Mouse (Mus musculus) lung, adult 18-20 months (tissue): ENCODE results near the gene Lrrc27.

Source experiments
- DNase-seq, 2 experiments: peaks; one replicate each; pipeline ENCODE4 v3.0.0; 2022; ENCODE audit warnings: mixed read lengths in 2 of 2

Lrrc27 gene

DNA sequence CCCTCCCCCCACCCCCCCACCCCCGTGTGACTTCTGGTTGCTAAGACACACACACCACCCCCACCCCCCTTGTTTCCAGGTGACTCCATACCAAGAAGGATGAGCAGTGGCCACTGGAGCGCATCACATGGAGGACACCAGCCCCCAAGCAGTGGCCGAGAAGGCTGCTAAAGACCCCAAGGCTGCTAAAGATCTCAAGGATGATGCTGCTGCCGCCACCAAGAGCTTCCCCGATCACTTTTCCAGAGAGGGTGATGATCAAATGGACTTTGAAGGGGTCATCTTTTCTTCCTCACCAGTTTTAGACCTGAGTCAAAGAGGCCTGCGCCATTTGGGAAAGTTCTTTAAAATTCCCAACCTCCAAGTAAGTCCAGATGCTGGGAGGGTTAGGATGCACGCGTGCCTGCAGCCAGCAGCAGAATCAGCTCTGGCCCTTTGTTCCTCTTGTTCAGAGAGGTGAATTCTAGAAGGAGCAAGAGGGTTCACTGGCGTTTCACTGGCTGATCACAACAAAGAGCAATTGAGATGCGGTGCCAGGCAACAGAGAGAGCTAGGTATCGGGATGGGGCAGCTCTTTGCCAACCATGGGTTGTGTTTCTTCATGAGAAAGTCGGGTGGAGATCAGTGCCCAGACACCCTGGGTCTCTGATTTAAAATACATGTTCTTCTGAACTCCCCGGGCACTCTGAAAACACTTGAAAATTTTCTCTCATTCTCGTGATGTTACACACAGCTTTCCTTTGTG, 2.0 kb downstream of the Lrrc27 start:
- no peak for DNase-seq

DNA sequence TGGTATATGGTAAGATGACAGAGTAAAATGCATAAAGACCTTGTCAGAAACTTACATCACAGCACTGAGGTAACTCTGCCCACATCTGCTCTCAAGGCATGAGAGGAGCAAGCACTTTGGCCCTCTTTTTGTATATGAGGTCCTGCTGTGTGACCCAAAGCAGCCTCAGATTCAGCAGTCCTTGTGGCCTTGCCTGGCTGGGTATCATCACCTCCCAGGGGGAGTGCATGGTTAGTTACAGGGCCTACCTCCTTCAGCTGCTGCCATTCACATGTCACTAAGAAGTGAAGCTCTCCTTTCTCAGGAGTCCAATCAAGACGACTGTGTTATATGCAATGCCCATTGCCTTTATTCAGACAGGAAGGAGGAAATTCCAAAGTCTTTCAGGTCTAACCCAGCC, 2.7 kb downstream of the Lrrc27 start:
- no peak for DNase-seq

DNA sequence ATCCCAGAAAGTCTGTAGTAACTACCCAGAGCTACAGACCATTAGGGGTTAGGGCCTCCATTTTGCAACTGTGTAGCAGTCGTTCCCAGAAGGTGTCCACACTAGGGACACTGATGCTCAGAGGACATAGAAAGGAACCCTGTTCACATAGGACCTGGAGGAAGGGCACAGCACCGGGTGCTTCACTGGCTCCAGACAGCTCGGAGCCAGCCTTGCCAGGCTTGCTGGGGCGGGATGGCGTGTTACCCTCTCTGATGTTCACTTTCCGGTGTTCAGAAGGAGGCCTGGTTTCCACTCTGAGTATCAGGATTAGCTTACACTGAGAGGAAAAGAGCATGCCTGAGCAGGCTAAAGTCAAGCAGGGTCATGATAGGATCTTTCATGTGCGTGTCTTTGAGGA, 3.2 kb downstream of the Lrrc27 start:
- no peak for DNase-seq

DNA sequence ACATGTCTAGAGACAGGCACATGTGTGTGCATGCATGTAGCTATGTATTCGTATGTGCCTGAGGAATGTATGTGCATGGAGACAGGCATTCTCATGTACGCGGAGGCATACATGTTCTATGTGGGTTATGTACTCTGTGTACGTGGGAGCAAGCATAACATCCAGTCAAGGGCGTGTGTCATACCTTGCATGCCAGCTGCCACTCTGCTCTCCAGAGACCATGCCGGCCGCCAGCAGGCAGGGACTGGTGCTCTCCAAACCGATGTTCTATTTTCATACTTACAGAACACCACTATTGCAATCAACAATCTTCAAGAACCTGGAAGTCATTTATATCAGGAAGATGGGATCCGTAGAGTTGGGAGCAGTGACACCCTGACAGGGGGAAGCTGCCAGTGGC, 3.7 kb downstream of the Lrrc27 start:
- DNase-seq: no peak

DNA sequence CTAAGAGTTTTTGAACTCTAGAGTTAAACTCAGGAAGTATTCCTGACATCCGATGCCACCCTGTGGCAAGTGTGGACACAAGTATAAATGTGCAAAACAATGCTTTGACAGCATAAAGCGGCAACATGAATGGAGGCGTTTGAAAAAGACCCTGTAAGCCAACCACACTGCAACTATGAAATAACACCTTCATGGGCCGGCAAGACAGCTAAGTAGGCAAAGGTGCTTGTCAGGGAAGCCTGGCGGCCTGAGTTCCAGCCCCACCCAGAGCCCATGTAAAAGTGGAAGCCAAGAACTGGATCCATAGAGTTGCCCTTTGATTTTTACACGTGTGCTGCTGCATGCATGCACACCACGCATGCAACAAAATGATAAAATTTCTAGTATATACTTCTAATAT, 4.3 kb downstream of the Lrrc27 start:
- DNase-seq: no peak

DNA sequence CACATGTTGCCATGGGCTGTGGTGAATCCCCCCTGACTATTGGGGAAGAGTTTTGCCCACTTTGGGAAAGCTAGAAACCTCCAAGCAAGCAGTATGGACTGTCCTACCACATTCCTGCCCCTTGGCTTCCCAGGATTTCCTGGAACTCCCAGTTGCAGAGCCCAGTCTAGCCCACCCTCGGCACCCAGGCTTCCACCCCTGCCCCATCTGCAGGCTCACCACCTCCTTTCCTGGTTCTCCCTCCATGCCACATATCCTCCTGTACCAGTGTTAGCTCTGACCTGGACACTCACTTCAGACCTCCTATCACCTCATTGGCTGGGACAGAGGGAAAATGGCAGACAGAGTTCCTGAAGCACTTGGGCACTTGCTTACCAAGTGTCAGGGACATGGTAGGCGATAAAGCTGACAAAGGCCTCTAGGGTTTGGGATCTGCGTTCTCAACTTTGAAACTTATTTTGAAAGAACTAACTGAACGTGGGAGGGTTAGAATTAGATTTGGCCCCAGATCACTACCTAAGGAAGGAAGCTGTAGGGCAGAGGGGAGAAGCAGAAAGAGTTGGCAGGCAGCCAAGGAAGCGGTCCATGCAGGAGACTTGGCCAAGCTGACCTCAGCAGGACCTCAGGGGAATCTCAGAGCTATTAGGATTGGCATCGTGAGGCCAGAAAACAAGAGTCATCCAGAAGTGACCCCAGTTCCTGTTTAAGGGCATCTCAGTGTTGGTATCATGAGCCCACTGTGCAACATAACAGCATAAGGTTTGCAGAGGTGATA, 6.0 kb downstream of the Lrrc27 start:
- no peak for DNase-seq

DNA sequence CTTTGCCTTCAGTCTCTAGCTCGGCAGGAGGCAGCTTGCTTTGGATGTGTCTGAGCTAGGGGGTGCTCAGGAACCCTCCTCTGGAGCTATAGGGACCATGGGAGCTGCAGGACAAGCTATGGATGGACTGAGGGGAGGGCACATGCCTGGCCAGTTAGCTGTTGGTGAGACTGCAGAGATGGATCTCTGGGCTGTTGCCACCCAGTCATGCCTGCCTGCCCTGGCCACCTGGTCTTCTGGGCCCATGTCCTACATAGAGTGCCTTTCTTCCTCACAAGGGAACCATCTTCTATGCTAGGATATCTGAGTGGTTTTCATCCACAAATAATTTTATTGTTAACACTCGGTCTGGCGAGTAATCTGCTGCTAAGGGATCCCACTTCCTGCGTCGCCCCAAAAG, 6.7 kb downstream of the Lrrc27 start:
- no peak for DNase-seq

DNA sequence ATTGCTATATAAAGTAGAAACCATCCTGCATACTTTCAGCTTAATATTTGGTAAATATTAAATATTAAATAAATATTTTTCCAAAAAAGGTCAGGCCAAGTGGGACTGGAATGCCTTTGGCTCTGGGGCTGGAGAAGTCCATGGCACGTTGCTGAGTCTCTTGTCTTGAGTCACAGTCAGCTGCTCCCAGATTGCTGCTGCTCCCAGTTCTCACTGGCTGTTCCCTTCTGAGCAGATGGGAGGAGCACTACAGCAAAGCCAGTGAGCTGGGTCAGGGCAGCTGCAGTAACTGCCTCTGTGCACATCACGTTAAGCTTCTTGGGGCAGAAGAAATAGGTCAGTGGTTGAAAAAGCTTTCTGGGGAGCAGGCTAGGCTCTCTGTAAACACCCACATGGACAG, 7.5 kb downstream of the Lrrc27 start:
- DNase-seq: peak; percentile 42 to 54

DNA sequence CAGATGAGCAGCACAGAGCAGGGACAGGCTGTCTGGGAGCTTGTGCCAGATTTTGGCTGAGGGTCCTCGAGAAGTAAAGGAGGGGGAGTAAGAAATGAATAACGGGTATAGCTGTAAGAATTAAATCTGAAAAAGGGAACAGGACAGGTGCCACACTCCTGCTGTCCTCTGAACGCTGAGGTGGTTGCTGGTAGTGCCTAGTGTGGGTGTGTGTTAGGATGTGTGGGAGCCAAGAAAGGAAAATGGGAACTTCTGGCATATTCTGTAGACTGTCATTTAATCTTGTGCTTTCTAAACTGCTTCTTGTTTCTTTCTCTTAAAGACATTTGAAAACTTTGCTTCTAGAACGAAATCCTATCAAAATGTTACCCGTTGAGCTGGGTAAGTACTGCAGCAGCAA, 8.3 kb downstream of the Lrrc27 start:
- no peak for DNase-seq

DNA sequence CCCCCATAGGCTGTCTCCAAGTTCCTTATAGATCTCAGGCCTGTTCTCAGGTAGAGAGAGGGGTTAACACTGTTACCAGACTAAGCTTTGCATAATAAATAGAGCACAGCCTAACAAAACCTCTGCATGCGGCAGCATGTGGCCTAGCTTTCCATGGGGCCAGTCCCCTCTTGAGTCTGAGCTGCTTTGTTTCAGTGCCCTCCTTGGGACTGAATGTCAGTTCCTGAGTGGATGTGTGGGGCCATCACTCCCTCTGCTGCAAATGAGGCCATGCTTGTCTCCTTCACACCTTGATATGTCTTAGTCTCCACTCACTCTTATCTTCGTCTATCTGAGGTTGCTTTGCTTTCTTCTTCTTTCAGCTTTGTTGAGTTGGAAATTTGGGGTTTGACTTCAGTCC, 9.1 kb downstream of the Lrrc27 start:
- DNase-seq: no peak

DNA sequence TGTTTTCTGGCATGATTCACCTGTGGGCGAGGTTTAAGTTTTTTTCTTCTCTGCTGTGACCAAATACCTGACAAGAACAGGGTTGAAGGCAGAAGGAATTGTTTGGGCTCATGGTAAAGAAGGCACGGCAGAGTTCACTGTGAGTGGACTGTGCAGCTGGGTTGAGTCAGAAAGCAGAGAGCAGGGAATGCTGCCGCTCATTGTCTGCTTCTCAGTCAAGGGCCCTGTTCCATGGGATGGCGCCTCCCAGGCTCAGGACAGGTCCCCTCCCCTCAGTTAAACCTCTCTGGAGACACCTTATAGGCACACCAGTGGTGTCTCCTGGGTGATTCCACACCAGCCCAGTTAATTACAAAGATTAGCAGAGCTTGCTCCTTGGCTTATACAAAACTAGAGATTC, 9.6 kb downstream of the Lrrc27 start:
- no peak for DNase-seq

DNA sequence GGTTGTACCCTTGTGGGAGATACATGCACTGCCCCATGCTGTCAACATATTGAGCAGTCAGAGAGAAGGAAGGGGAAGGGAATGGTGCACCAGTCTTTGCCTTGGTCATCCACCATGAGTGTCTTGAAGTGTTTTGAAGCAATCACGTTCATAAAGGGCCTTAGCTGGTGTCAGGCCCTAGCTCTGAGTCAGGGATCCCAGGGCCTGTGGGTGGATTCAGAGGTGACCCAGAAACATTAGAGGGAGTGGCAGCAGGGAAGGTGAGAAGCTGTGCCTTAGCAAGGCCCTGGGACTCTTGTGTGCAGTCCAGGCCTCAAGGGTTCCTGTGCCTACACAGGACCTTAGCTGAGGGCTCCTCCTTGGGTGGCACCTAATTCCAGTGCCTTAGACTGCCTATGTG, 11.3 kb downstream of the Lrrc27 start:
- DNase-seq: peak in 1 of 2 experiments; percentile 2

DNA sequence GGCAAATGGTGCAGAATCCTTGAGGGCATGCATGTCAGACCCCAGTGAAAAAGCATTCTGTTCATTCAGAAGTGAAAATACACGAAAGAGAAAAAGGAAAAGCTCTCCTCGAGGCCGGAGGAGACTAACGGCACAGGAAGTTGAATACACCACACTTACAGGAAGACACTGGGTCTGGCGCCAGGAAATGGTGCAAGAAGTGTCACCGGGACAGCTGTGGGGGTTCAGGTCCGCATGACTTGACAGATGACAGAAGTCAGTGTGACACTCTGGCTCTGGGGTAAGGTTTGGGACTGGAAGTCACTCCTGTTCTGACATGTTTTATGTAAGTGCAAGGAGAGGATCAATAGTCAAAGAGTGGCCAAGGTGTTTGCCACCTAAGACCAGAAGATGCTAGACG, 11.9 kb downstream of the Lrrc27 start:
- peak; percentile 58 to 67 for DNase-seq

DNA sequence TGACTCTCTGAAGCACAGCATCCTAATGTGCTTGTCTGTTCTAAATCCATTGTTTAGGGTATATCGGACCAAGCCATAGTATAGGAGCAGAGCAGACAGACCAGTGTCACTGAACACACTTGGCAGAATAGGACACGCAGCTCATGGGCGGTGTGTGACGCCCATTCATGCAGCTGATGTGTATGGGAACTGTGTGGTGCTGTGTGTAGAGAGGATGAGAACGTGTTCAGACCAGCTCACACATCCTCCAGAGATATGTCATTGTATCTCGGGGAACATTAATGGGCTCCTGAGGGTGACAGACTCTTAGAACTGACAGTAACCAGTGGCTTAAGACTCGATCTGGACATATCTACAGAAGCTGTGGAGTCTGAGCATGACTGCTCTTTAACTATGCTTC, 13.6 kb downstream of the Lrrc27 start:
- peak in 1 of 2 experiments; percentile 1 for DNase-seq

DNA sequence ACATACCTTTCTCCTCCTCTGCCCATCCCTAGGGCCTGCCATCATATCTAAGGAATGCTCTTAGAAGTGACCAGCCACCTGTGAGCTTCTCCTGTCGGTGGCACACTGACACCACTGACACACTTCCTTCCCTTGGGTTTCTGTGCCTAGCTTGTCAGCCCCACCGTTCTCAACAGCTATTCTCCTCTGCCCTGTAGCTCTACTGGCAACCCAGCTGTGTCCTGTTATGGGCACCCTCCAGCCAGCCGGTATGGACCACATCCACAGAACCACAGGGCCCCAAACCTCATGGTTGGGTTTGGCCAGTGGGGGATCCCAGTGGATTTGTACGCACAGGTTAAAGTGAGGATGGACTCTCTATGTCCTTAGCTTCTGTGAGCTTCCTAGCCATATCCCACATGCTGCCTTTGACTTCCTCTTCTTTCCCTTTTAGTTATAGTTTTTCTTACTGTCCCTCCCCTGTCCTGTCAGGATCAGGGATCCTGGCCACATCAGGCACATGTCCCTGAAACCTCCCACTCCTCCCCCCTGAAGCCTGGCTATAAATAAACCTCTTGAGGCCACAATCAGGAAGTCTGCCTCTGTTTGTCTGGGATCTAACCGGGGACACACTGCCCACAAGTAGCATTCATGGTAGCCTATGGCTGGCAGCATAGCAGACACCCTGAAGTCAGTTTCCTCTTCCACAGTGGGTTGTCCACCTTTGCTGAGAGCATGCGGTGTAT, 15.8 kb downstream of the Lrrc27 start:
- DNase-seq: no peak

DNA sequence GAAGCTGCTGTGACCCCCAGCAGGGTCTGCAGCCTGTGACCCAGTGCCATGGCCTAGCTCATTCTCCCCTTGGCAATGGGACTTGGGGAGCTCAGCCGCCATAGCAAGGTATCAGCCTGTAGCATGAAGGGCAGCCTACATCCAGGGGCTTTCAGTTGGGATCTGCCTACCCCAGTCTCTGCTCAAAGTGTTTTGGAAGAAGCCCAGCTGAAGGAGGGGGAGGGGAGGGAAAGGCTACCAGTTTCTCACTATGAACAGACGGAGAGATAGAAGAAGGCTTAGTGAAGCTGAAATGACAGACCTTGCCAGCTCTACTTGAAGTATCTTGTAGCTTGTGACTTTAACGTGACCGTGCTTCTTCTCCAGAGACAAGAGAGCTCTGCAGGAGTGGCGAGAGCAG, 17.0 kb downstream of the Lrrc27 start:
- no peak for DNase-seq

DNA sequence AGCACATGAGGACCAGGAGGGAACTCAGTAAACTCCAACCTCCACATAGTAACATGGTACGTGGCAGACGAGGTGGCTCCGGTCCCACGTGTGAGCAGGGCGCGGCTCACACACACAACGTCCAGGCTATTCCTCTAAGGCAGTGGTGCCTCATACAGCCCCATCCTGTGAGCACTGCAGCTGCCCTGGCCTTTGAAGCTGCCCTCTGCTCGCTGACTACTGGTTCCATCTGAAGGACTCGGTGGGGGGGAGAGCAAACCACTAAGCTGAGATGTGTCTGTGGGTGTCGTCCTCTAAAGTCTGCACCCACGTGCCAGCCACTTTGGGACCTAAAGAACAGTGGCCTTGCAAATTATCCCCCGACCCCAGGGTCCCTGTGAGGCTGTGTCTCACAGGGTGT, 17.5 kb downstream of the Lrrc27 start:
- DNase-seq: no peak

DNA sequence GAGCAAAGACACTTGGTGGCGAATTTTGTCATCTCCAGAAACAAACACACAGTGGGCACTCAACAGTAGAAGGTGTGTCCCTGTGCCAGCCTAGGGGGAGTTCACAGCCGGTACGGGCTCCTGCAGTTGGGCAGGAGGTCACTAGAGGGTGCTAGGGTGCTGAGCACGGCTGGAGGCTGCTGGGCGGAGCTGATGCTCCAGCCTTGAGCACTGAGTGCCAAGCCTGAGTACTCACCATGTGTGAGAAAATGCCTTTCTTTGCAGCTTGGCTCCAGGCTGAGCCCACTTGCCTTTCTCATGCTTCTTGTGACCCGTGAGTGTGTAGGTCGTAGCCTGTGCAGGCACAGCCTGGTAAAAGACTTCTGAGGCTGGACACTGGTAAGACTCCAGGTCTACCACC, 20.9 kb downstream of the Lrrc27 start:
- peak; percentile 90 to 92 for DNase-seq

DNA sequence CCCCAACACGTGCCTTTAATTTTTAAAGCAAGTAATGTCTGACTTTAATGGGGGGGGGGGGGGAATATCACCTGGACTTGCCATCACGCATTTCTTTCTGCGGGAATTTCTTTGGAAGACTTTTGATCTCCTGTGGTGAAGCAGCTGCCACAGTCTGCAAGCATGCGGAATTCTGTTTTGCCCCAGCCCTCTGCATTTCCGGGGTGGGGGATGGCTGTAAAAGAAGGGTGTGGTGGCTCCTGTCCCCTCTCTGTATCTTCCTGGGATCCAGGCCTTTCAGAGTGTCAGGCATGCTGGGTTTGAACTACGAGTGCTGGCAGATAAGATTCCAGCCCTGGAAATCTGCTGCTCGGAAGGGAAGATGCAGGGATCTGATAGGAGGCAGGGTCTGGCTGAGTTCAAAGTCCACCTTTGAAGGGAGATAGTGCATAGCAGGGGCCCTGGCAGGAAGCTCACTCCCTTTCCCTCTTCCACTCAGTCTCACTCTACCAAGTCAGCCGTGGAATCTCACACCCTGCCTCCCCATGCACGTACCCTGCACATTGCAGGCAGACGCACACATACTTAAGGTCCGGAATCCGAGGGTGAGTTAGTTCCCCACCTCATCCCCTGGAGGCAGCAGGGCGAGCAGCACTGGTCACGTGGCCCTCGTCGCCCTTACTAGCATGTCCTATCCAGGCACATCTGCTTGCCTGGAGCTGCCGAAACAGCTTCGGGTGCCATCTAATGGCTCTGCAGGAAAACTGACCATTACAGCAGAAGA, 21.8 kb downstream of the Lrrc27 start:
- DNase-seq: peak; percentile 64 to 70

DNA sequence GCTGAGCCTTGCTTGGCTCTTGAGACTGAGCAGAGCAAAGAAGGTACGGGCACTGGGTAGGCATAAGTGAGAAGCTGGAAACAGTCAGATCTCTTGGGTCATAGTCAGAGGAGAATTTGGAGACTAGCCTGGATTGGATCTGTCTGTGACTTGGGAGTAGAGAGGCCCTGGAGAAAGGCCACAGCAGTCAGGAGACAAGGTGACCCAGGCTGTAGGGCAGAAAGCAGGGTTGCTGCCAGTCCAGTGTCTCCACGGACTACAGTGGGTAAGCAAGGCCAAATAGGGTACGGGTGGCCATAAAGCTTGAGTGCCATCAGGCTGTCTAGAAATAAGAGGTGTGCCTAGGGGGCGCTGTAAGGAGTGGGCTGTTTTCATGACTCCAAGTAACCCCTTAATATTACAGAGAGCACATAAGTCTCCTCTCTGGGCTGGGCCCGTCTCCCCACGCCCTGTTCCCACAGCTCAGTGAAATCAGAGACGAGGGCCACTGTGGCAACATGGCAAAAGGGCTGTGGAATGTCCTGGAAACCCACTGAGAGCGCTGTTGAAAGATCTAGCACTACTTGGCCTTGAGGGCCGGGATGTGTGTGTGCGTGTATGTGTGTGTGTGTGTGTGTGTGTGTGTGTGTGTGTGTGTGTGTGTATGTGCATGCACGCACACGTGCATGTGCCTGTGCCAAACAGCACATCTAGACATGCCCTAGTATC, 23.0 kb downstream of the Lrrc27 start:
- peak in 1 of 2 experiments; percentile 69 for DNase-seq

DNA sequence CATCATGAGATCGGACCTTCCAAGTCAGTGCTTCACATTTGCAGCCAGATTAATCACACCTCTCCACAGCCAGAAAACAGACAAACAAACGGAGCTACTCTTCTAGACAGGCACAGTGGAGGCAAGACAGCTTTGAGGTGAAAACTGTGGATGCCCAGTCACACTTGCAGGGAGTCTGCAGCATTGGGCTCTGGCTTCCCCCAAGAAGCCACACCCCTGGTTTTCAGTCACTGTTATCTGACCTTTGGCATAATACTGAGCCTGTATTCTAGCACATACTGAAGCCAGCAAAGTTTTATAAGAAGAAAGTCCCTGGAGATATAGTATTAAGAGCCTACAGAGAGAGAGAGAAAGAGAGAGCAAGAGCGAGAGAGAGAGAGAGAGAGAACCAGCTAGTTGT, 26.6 kb downstream of the Lrrc27 start:
- DNase-seq: no peak

DNA sequence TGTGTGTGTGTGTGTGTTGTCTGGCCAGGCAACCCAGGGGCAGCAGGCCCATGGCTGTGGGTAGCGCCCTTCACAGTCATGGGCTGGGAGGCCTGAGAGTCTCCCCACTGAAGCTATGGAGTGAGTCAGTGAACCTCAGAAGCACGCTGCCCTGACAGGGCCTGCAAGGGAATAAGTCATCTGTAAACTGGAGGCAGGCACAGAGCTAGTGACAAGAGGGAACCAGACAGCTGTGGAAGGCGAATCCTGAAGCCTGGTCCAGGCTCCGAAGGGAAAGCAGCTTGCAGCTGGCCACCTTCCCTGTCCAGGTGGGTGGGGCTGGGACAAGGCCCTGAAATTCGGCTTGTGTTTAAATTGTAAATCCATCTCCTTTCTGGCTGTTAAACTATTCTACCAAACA, 33.3 kb downstream of the Lrrc27 start:
- DNase-seq: no peak
